Mouse (Mus musculus): Measurements from ENCODE around the gene Hist1h2ad. TPM values are rescaled to one million over a fixed set of nuclear protein-coding genes. Genes with fewer than 3 reads are reported as not detected.
"Not testable (repeated sequence)": the region's sequence is repeated elsewhere in the genome, so short reads cannot be mapped to it uniquely, and the experiment has no call there.

Hist1h2ad gene
- polyA plus RNA-seq, 2 experiments from 2014 or later, result 2.3 TPM; not detected in 1

- ATAC-seq, result peak; percentile 78
Measured at GRCm38 (mm10) chr13:23585442-23586098, 11.4 kb downstream of the Hist1h2ad start.

GRCm38 (mm10) chr13:23586099-23586939 is 12.1 kb downstream of the Hist1h2ad start:
- no peak for ATAC-seq

GRCm38 (mm10) chr13:23586940-23587225 is 12.7 kb downstream of the Hist1h2ad start:
- no peak for ATAC-seq

GRCm38 (mm10) chr13:23591206-23591605 is 17.0 kb downstream of the Hist1h2ad start:
- no peak for ATAC-seq

- not testable (repeated sequence) for ATAC-seq
Measured at GRCm38 (mm10) chr13:23591886-23592285, 17.7 kb downstream of the Hist1h2ad start.

- ATAC-seq, result no peak
Measured at GRCm38 (mm10) chr13:23592614-23593013, 18.4 kb downstream of the Hist1h2ad start.

- no peak for ATAC-seq
Measured at GRCm38 (mm10) chr13:23593051-23593770, 19.0 kb downstream of the Hist1h2ad start.

GRCm38 (mm10) chr13:23595185-23595584 is 21.0 kb downstream of the Hist1h2ad start:
- ATAC-seq, result no peak

- no peak for ATAC-seq
Measured at GRCm38 (mm10) chr13:23595622-23596372, 21.6 kb downstream of the Hist1h2ad start.

- peak; percentile 52 for ATAC-seq
Measured at GRCm38 (mm10) chr13:23597957-23598356, 23.8 kb downstream of the Hist1h2ad start.

GRCm38 (mm10) chr13:23603182-23603699 is 29.1 kb downstream of the Hist1h2ad start:
- ATAC-seq, result no peak

- ATAC-seq, result no peak
Measured at GRCm38 (mm10) chr13:23604452-23604851, 30.3 kb downstream of the Hist1h2ad start.

GRCm38 (mm10) chr13:23605052-23605451 is 30.9 kb downstream of the Hist1h2ad start:
- no peak for ATAC-seq

GRCm38 (mm10) chr13:23609209-23609608 is 35.0 kb downstream of the Hist1h2ad start:
- no peak for ATAC-seq

- no peak for ATAC-seq
Measured at GRCm38 (mm10) chr13:23609844-23610243, 35.7 kb downstream of the Hist1h2ad start.

- no peak for ATAC-seq
Measured at GRCm38 (mm10) chr13:23610393-23610792, 36.2 kb downstream of the Hist1h2ad start.

GRCm38 (mm10) chr13:23611638-23612037 is 37.5 kb downstream of the Hist1h2ad start:
- ATAC-seq, result no peak

- ATAC-seq, result no peak
Measured at GRCm38 (mm10) chr13:23620056-23620732, 46.0 kb downstream of the Hist1h2ad start.

GRCm38 (mm10) chr13:23620733-23621531 is 46.8 kb downstream of the Hist1h2ad start, which contains the start of gene Hist1h2be:
Gene Hist1h2be, minus strand, starts transcription at chr13:23621124.
- peak; percentile 87 for ATAC-seq

- peak; percentile 74 for ATAC-seq
Measured at GRCm38 (mm10) chr13:23621532-23622174, 47.5 kb downstream of the Hist1h2ad start.
